Mouse (Mus musculus): Measurements from ENCODE around the gene Fbxo3.

- peak; percentile 91 for TF ChIP-seq CTCF (IDR thresholded peaks at IDR 0.05; ENCODE audit: low read depth, low read length)
- TF ChIP-seq POLR2A (IDR thresholded peaks at IDR 0.05; ENCODE audit: insufficient read depth, low read length): no peak
- TF ChIP-seq EP300 (IDR thresholded peaks at IDR 0.05; ENCODE audit: insufficient read depth, low read depth, low read length): peak; percentile 71
Observed at GRCm38 (mm10) chr2:104002711-104003413, 24.7 kb upstream of the Fbxo3 start.

All from ES-Bruce4 (cell line).